Mouse (Mus musculus) megakaryocyte, embryonic 14.5 days (primary cell): ENCODE results near the gene Thap3.

Experiments used
- FLI1 ChIP-seq: IDR thresholded peaks from 2 replicates; pipeline ENCODE4 v1.6.1; 2012; ENCODE audit warnings: low read length, inconsistent platforms, mixed read lengths
- GATA1 ChIP-seq: IDR thresholded peaks from 3 replicates; pipeline ENCODE4 v1.6.1; 2012; ENCODE audit warnings: mixed read lengths, low read length, inconsistent platforms, borderline replicate concordance

DNA sequence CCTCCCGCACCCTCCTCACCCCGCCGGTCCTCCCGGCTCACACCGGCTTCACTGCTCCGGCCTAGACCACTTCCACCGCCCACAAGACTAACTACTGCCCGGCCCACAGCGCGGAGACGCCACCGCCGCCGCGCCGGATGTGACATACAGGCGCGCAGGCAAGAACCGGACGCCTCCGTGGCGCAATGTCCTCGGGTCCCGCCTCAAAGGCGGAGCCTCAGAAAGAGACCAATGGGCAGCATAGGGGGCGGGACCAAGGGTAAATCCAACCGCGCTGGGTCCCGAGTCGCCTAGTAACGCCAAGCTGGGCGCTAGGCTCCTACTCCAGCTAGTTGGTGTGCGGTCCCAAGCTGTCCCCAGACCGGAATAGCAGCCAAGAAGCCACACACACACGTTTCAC lies 38.7 kb upstream of the Thap3 start, which contains the start of gene Zbtb48:
- no peak for TF ChIP-seq GATA1
- TF ChIP-seq FLI1, result no peak
